Mouse (Mus musculus) neural tube, embryonic 15.5 days (tissue): ENCODE results near the gene Hao2. TPM values are rescaled to one million over a fixed set of nuclear protein-coding genes. Genes with fewer than 3 reads are reported as not detected.

ENCODE experiments used
- ATAC-seq: fragments of 200-750 bp; cut with Nextera tagmentation; 2 replicates; pipeline ENCODE4 v1.8.0; 2017; ENCODE audit warnings: mild to moderate bottlenecking, moderate TSS enrichment, moderate library complexity; ENCODE audit not compliant: low FRiP score
- H3K27ac ChIP-seq: fragments of 300-500 bp; sonication (generic); replicated peaks from 2 replicates; pipeline ENCODE4 v1.5.1; 2015; ENCODE audit warnings: mild to moderate bottlenecking, inconsistent platforms
- H3K27me3 ChIP-seq: fragments of 300-500 bp; sonication (generic); replicated peaks from 2 replicates; pipeline ENCODE4 v1.6.1; 2015; ENCODE audit warnings: inconsistent platforms
- H3K36me3 ChIP-seq: fragments of 300-500 bp; sonication (generic); 2 replicates; pipeline ENCODE4 v1.6.1; 2015; ENCODE audit warnings: inconsistent platforms
- H3K4me1 ChIP-seq: fragments of 300-500 bp; sonication (generic); 2 replicates; pipeline ENCODE4 v1.6.1; 2015; ENCODE audit warnings: inconsistent platforms
- H3K4me2 ChIP-seq: fragments of 300-500 bp; sonication (generic); 2 replicates; pipeline ENCODE4 v1.6.1; 2015; ENCODE audit warnings: inconsistent platforms, mild to moderate bottlenecking, moderate library complexity
- H3K4me3 ChIP-seq: fragments of 300-500 bp; sonication (generic); replicated peaks from 2 replicates; pipeline ENCODE4 v1.5.1; 2015; ENCODE audit warnings: mild to moderate bottlenecking, inconsistent platforms
- H3K9ac ChIP-seq: fragments of 300-500 bp; sonication (generic); replicated peaks from 2 replicates; pipeline ENCODE4 v1.6.1; 2015; ENCODE audit warnings: mild to moderate bottlenecking, inconsistent platforms
- H3K9me3 ChIP-seq: fragments of 300-500 bp; sonication (generic); replicated peaks from 2 replicates; pipeline ENCODE4 v1.6.1; 2016; ENCODE audit warnings: inconsistent platforms
- WGBS: fragments of 180-500 bp; shearing (Covaris S2); methylation state at CpG from one replicate; pipeline ENCODE4 v1.1.7; 2015; ENCODE audit warnings: mixed read lengths; 5-methylcytosine and 5-hydroxymethylcytosine counted together
- polyA plus RNA-seq: library from polyadenylated mRNA; unstranded; fragments of >200 nt; fragmentation: Nextera tagmentation; extraction: Ambion mirVana; gene quantifications from 2 replicates; pipeline ENCODE4 v1.2.1, GENCODE M21; 2015

Hao2 gene
- polyA plus RNA-seq, 1 experiment from 2014 or later: 0.09 TPM

- ATAC-seq: no peak
- no peaks in the 10 kb centered on the region for H3K27me3 ChIP-seq
- WGBS: 85% methylated on average over 3 of the region's 3 CpGs
- no peak overlapping the region for H3K4me3 ChIP-seq
- no peaks in the 10 kb centered on the region for H3K9me3 ChIP-seq
- H3K4me2 ChIP-seq: no peak overlapping the region
- no peaks in the 10 kb centered on the region for H3K36me3 ChIP-seq
- no peak overlapping the region for H3K27ac ChIP-seq
- no peak overlapping the region for H3K9ac ChIP-seq
- H3K4me1 ChIP-seq: no peaks in the 10 kb centered on the region
Observed at GRCm38 (mm10) chr3:98855160-98855559, 37.9 kb downstream of the Hao2 start.

GRCm38 (mm10) chr3:98853685-98854084 is 39.4 kb downstream of the Hao2 start:
- Histone ChIP-seq H3K36me3 (no peaks in the 10 kb centered on the region), H3K27ac (no peak overlapping the region), H3K9me3 (no peaks in the 10 kb centered on the region), H3K4me2 (no peak overlapping the region), H3K4me1 (no peaks in the 10 kb centered on the region), H3K9ac (no peak overlapping the region), H3K4me3 (no peak overlapping the region), H3K27me3 (no peaks in the 10 kb centered on the region)
- WGBS: 45% methylated on average over 1 of the region's 1 CpGs
- ATAC-seq: no peak

- Histone ChIP-seq H3K4me1 (no peaks in the 10 kb centered on the region), H3K27ac (no peak overlapping the region), H3K27me3 (no peaks in the 10 kb centered on the region), H3K4me3 (no peak overlapping the region), H3K36me3 (no peaks in the 10 kb centered on the region), H3K4me2 (no peak overlapping the region), H3K9ac (no peak overlapping the region), H3K9me3 (no peaks in the 10 kb centered on the region)
- no peak for ATAC-seq
- WGBS: 93% methylated on average over 3 of the region's 3 CpGs
Observed at GRCm38 (mm10) chr3:98853051-98853450, 40.0 kb downstream of the Hao2 start.

- Histone ChIP-seq H3K9ac (no peak overlapping the region), H3K4me3 (no peak overlapping the region), H3K27me3 (no peaks in the 10 kb centered on the region), H3K9me3 (no peaks in the 10 kb centered on the region), H3K4me1 (no peaks in the 10 kb centered on the region), H3K27ac (no peak overlapping the region), H3K4me2 (no peak overlapping the region), H3K36me3 (no peaks in the 10 kb centered on the region)
- 92% methylated on average over 6 of the region's 6 CpGs for WGBS
- no peak for ATAC-seq
Observed at GRCm38 (mm10) chr3:98852631-98853030, 40.4 kb downstream of the Hao2 start.

- Histone ChIP-seq H3K27me3 (no peaks in the 10 kb centered on the region), H3K4me3 (no peak overlapping the region), H3K4me2 (no peak overlapping the region), H3K36me3 (no peaks in the 10 kb centered on the region), H3K9ac (no peak overlapping the region), H3K4me1 (no peaks in the 10 kb centered on the region), H3K27ac (no peak overlapping the region), H3K9me3 (no peaks in the 10 kb centered on the region)
- ATAC-seq: no peak
- WGBS: 79% methylated on average over 2 of the region's 2 CpGs
Observed at GRCm38 (mm10) chr3:98851853-98852252, 41.2 kb downstream of the Hao2 start.

GRCm38 (mm10) chr3:98850262-98850661 is 42.8 kb downstream of the Hao2 start:
- H3K27me3 ChIP-seq: no peaks in the 10 kb centered on the region
- no peak for ATAC-seq
- H3K9me3 ChIP-seq: no peaks in the 10 kb centered on the region
- no peak overlapping the region for H3K4me3 ChIP-seq
- no peaks in the 10 kb centered on the region for H3K4me1 ChIP-seq
- no peaks in the 10 kb centered on the region for H3K36me3 ChIP-seq
- no peak overlapping the region for H3K27ac ChIP-seq
- no peak overlapping the region for H3K9ac ChIP-seq
- 83% methylated on average over 5 of the region's 5 CpGs for WGBS
- no peak overlapping the region for H3K4me2 ChIP-seq

GRCm38 (mm10) chr3:98848898-98849297 is 44.1 kb downstream of the Hao2 start:
- H3K4me2 ChIP-seq: no peak overlapping the region
- no peaks in the 10 kb centered on the region for H3K4me1 ChIP-seq
- no peaks in the 10 kb centered on the region for H3K9me3 ChIP-seq
- no peak for ATAC-seq
- WGBS: 86% methylated on average over 1 of the region's 1 CpGs
- no peaks in the 10 kb centered on the region for H3K27me3 ChIP-seq
- no peaks in the 10 kb centered on the region for H3K36me3 ChIP-seq
- H3K27ac ChIP-seq: no peak overlapping the region
- no peak overlapping the region for H3K4me3 ChIP-seq
- H3K9ac ChIP-seq: no peak overlapping the region

Other genes with a start within 250 kb of the Hao2 start
- gene Hsd3b2, start 168.7 kb downstream of the Hao2 start, polyA plus RNA-seq: 0.10 TPM in 1 of 2 replicates, not detected in the other
- 0.46 and 0.54 TPM in 2 replicates for gene Hsd3b3, start 130.1 kb downstream of the Hao2 start, polyA plus RNA-seq
- 0.79 and 0.99 TPM in 2 replicates for gene Hsd3b6, start 78.8 kb downstream of the Hao2 start, polyA plus RNA-seq
- gene Hsd3b1, start 33.4 kb downstream of the Hao2 start, polyA plus RNA-seq: 0.08 and 0.24 TPM in 2 replicates
- gene Wars2, start 247.8 kb upstream of the Hao2 start, polyA plus RNA-seq: 4.5 and 5.2 TPM in 2 replicates